9 mouse cellular contexts compared by ENCODE assay signal in genomic region chr10:25140155-25140755, GRCm38 (mm10).
DNase-seq lines count a peak whose midpoint lies in the region; ATAC-seq lines count a peak whose summit lies in the region.
"Had no signal": no experiment of that assay in that cellular context is flagged by ENCODE, and none has a peak within 500 bp of the region (broad histone marks: within the 10 kb centered on the region; RNA-seq: fewer than 3 reads in every experiment).

No protein-coding gene starts in this region.

- H3K9ac ChIP-seq in hindbrain, embryonic 11.5 days (ENCODE audit: low read depth, low read length): no peak overlapping the region
- H3K9ac ChIP-seq in midbrain, embryonic 15.5 days: no peak overlapping the region

- H3K4me3 ChIP-seq in hindbrain, embryonic 11.5 days (ENCODE audit: low read depth, low read length): no peak overlapping the region
- H3K4me3 ChIP-seq in midbrain, embryonic 15.5 days: no peak overlapping the region

- no peaks in the 10 kb centered on the region for H3K9me3 ChIP-seq in hindbrain, embryonic 11.5 days (ENCODE audit: control insufficient read depth, low read length)
- H3K9me3 ChIP-seq in midbrain, embryonic 15.5 days: no peaks in the 10 kb centered on the region

- no peaks in the 10 kb centered on the region for H3K27me3 ChIP-seq in hindbrain, embryonic 11.5 days (ENCODE audit: control insufficient read depth, insufficient read depth, low read length)
- no peaks in the 10 kb centered on the region for H3K27me3 ChIP-seq in midbrain, embryonic 15.5 days (replicated peaks)

- intact Hi-C loops in heart, postnatal 25 days (cut with DNase I): no loop called here

- peak; percentile 87 for DNase-seq in heart, adult 11 months
- DNase-seq in heart, postnatal 25 days (ENCODE audit: low spot score): no peak
- DNase-seq in brain, adult 2 months (ENCODE audit: low read depth, low spot score): peak; percentile 31
- peak; percentile 39 for DNase-seq in hindbrain, embryonic 11.5 days (ENCODE audit: low spot score)
- peak; percentile 36 for DNase-seq in layer of hippocampus, adult 9-11 months
- no peak for DNase-seq in yolk sac, embryonic 10.5 days (ENCODE audit: low spot score)
- no peak for DNase-seq in spleen, postnatal 14 days (ENCODE audit: low spot score in 2 of 2)

- H3K27ac ChIP-seq in hindbrain, embryonic 11.5 days (ENCODE audit: low read depth, low read length): no peak overlapping the region
- no peak overlapping the region for H3K27ac ChIP-seq in midbrain, embryonic 15.5 days
- H3K27ac ChIP-seq: macrophage had no signal

- peak; percentile 86 for ATAC-seq in hindbrain, embryonic 11.5 days (ENCODE audit: low FRiP score)
- ATAC-seq in midbrain, embryonic 15.5 days (replicated peaks): peak; percentile 92

- WGBS in hindbrain, embryonic 11.5 days: 19% methylated on average over 14 of the region's 14 CpGs
- 10% methylated on average over 13 of the region's 14 CpGs for WGBS in midbrain, embryonic 15.5 days

- no peaks in the 10 kb centered on the region for H3K4me1 ChIP-seq in hindbrain, embryonic 11.5 days (replicated peaks; ENCODE audit: control insufficient read depth, insufficient read depth, low read length)
- 0 out of 2 replicates have a peak, but pooled peaks cover 9% of the 10 kb centered on the region for H3K4me1 ChIP-seq in midbrain, embryonic 15.5 days

- H3K36me3 ChIP-seq in hindbrain, embryonic 11.5 days (ENCODE audit: control insufficient read depth, insufficient read depth, low read length): no peaks in the 10 kb centered on the region
- H3K36me3 ChIP-seq in midbrain, embryonic 15.5 days (replicated peaks): no peaks in the 10 kb centered on the region

- H3K4me2 ChIP-seq in hindbrain, embryonic 11.5 days (replicated peaks; ENCODE audit: low read depth, low read length): no peak overlapping the region
- no peak overlapping the region for H3K4me2 ChIP-seq in midbrain, embryonic 15.5 days

Comparison
In these comparisons a context has a peak if more than half of its experiments do, and no peak if none do; other contexts are left out.
1. DNase-seq: peak in heart, adult 11 months (single experiment), brain, adult 2 months (single experiment), hindbrain, embryonic 11.5 days (single experiment) and layer of hippocampus, adult 9-11 months (single experiment); none in heart, postnatal 25 days (single experiment), yolk sac, embryonic 10.5 days (single experiment) and spleen, postnatal 14 days (0 of 2).